Mouse (Mus musculus) embryonic facial prominence, embryonic 15.5 days (tissue): Measurements from ENCODE around the gene Cmc2. TPM values are rescaled to one million over a fixed set of nuclear protein-coding genes. Genes with fewer than 3 reads are reported as not detected.

ENCODE experiments used
- ATAC-seq: fragments of 200-750 bp; cut with Nextera tagmentation; 2 replicates; pipeline ENCODE4 v1.8.0; 2017; ENCODE audit warnings: low read depth, moderate TSS enrichment; ENCODE audit not compliant: insufficient number of reproducible peaks, low FRiP score, low TSS enrichment
- H3K27ac ChIP-seq: fragments of 300-500 bp; sonication (generic); replicated peaks from 2 replicates; pipeline ENCODE4 v1.5.1; 2015; ENCODE audit warnings: mild to moderate bottlenecking, inconsistent platforms
- H3K27me3 ChIP-seq: fragments of 300-500 bp; sonication (generic); 2 replicates; pipeline ENCODE4 v1.6.1; 2015; ENCODE audit warnings: inconsistent platforms
- H3K36me3 ChIP-seq: fragments of 300-500 bp; sonication (generic); 2 replicates; pipeline ENCODE4 v1.6.1; 2015; ENCODE audit warnings: mild to moderate bottlenecking, inconsistent platforms
- H3K4me1 ChIP-seq: fragments of 300-500 bp; sonication (generic); 2 replicates; pipeline ENCODE4 v1.6.1; 2015; ENCODE audit warnings: inconsistent platforms
- H3K4me2 ChIP-seq: fragments of 300-500 bp; sonication (generic); replicated peaks from 2 replicates; pipeline ENCODE4 v1.6.1; 2015; ENCODE audit warnings: mild to moderate bottlenecking, inconsistent platforms
- H3K4me3 ChIP-seq: fragments of 300-500 bp; sonication (generic); replicated peaks from 2 replicates; pipeline ENCODE4 v1.5.1; 2015; ENCODE audit warnings: mild to moderate bottlenecking, inconsistent platforms
- H3K9ac ChIP-seq: fragments of 300-500 bp; sonication (generic); 2 replicates; pipeline ENCODE4 v1.6.1; 2015; ENCODE audit warnings: inconsistent platforms
- H3K9me3 ChIP-seq: fragments of 300-500 bp; sonication (generic); replicated peaks from 2 replicates; pipeline ENCODE4 v1.6.1; 2016; ENCODE audit warnings: inconsistent platforms
- WGBS: fragments of 180-500 bp; shearing (Covaris S2); methylation state at CpG from one replicate; pipeline ENCODE4 v1.1.7; 2015; 5-methylcytosine and 5-hydroxymethylcytosine counted together
- polyA plus RNA-seq: library from polyadenylated mRNA; unstranded; fragments of >200 nt; fragmentation: Nextera tagmentation; extraction: Ambion mirVana; gene quantifications from 2 replicates; pipeline ENCODE4 v1.2.1, GENCODE M21; 2015

Cmc2 gene
- polyA plus RNA-seq, 1 experiment from 2014 or later = 66.8 TPM

GRCm38 (mm10) chr8:116873586-116873985, 47.7 kb downstream of the Cmc2 start:
- no peak overlapping the region for H3K4me2 ChIP-seq
- no peaks in the 10 kb centered on the region for H3K36me3 ChIP-seq
- no peak for ATAC-seq
- no peak overlapping the region for H3K27ac ChIP-seq
- H3K4me3 ChIP-seq = no peak overlapping the region
- H3K4me1 ChIP-seq = no peaks in the 10 kb centered on the region
- no peaks in the 10 kb centered on the region for H3K9me3 ChIP-seq
- H3K27me3 ChIP-seq = no peaks in the 10 kb centered on the region
- 72% methylated on average over 11 of the region's 11 CpGs for WGBS
- no peak overlapping the region for H3K9ac ChIP-seq

DNA sequence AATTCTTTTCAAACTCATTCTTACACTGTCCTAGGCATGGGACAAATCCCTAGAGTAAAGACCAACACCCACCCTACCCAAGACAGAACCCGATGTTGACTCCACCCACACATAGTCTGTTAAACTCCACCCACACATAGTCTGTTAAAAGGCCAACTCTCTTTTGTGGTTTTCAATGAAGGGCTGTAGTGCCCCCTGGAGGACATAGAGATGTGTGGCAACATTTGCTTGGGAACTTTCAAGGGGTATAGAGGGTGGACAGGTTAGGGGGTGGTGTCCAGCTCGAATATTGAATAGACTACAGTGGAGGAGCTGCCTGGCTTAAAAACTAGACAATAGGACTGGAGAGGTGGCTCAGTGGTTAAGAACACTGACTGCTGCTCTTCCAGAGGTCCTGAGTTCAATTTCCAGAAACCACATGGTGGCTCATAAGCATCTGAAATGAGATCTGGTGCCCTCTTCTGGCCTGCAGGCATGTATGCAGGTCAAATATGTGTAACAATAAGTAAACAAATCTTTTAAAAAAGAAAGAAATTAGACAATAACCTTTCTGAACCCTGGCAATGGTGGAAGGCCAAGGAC, 48.4 kb downstream of the Cmc2 start:
- no peak overlapping the region for H3K9ac ChIP-seq
- ATAC-seq = no peak
- no peaks in the 10 kb centered on the region for H3K27me3 ChIP-seq
- H3K4me3 ChIP-seq = no peak overlapping the region
- no peak overlapping the region for H3K27ac ChIP-seq
- H3K4me1 ChIP-seq = no peaks in the 10 kb centered on the region
- no peaks in the 10 kb centered on the region for H3K9me3 ChIP-seq
- no peak overlapping the region for H3K4me2 ChIP-seq
- 62% methylated on average over 2 of the region's 2 CpGs for WGBS
- no peaks in the 10 kb centered on the region for H3K36me3 ChIP-seq

DNA sequence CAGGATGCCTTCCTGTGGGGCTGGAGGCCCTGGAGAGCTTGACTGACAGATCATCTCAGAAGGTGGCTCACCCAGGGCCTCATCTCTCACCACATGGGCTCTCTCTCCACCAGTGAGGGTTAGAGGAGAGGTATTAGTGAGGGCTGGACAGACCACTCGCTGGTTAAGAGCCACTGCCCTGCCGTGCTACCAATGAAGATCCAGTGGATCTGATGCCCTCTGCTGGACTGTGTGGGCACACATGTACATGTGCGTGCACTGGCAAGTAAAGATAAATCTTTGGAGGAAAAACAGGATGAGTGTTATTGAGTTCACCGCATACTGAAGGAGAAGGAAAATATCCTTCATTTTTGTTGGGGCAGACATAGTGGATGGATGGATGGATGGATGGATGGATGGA, 52.6 kb downstream of the Cmc2 start:
- Histone ChIP-seq H3K9me3 (no peaks in the 10 kb centered on the region), H3K27me3 (peaks cover 9% of the 10 kb centered on the region), H3K4me1 (no peaks in the 10 kb centered on the region), H3K4me3 (no peak overlapping the region), H3K27ac (no peak overlapping the region), H3K9ac (no peak overlapping the region), H3K36me3 (no peaks in the 10 kb centered on the region), H3K4me2 (no peak overlapping the region)
- no peak for ATAC-seq
- 42% methylated on average over 4 of the region's 4 CpGs for WGBS

- no peaks in the 10 kb centered on the region for H3K36me3 ChIP-seq
- no peaks in the 10 kb centered on the region for H3K9me3 ChIP-seq
- no peak overlapping the region for H3K9ac ChIP-seq
- H3K27me3 ChIP-seq = peaks cover 14% of the 10 kb centered on the region
- H3K4me1 ChIP-seq = peaks cover 6% of the 10 kb centered on the region
- H3K4me2 ChIP-seq = no peak overlapping the region
- 62% methylated on average over 9 of the region's 9 CpGs for WGBS
- ATAC-seq = no peak
- H3K27ac ChIP-seq = no peak overlapping the region
- no peak overlapping the region for H3K4me3 ChIP-seq
Measured at GRCm38 (mm10) chr8:116867321-116867720, 53.9 kb downstream of the Cmc2 start.

DNA sequence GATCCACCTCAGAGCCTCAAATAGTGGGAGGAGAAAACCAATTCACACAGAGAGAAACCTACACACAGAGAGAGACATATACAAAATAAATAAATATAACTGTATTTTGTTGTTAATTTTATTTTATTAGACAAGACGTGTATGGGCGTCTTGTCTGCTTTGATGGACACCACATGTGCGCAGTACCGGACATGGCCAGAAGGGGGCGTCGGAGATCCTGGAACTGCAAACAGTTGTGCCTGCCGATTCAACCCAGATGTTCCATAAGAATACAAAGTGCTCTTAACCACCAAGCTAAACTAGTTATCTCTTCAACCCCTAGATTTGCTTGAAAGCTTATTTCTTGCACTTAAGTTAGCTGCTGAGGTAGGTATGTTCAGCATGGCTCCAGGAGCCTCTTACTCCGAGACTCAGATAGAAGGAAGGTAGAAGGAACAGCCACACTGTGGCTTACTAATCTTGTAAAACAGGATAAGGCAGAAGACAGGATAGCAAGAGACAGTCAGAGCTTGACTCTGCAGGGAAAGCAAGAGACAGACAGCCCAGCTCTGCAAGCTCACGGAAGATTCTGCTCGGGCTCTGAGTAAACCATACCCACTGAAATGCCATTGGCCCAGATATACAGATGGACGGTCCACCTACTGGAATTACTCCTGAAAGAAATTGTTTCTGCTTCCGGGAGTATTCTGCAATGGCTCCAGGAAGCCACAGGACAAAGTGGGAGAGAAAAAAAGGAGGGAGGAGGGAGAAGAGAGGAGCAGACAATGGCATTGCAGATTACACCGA, 54.9 kb downstream of the Cmc2 start:
- no peak overlapping the region for H3K4me3 ChIP-seq
- H3K9me3 ChIP-seq = no peaks in the 10 kb centered on the region
- no peaks in the 10 kb centered on the region for H3K36me3 ChIP-seq
- no peak overlapping the region for H3K9ac ChIP-seq
- no peak for ATAC-seq
- H3K27ac ChIP-seq = no peak overlapping the region
- H3K27me3 ChIP-seq = peaks cover 14% of the 10 kb centered on the region
- 58% methylated on average over 13 of the region's 13 CpGs for WGBS
- H3K4me2 ChIP-seq = no peak overlapping the region
- H3K4me1 ChIP-seq = peaks cover 6% of the 10 kb centered on the region

DNA sequence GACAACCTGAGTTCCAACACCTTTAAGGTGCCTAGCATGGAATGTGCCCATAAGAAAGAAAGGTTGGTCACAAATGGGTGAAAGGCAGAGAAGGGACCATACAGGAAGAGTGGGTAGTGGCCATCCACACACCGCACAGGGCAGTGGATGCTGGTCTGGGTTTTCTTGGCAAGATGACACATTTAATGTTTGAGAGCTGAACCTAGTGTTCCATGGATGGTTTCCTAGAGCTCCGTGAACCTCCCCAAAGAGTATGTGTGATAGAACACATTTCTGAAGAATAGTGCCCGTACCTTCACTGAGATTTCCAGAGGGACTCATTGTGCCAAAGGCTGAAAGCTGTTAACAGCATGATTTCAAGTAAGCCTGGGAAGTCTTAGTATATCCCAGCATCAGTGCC, 56.7 kb downstream of the Cmc2 start:
- H3K36me3 ChIP-seq = no peaks in the 10 kb centered on the region
- no peak overlapping the region for H3K4me2 ChIP-seq
- H3K4me3 ChIP-seq = no peak overlapping the region
- no peak overlapping the region for H3K27ac ChIP-seq
- no peak for ATAC-seq
- WGBS = 89% methylated on average over 3 of the region's 3 CpGs
- peaks cover 14% of the 10 kb centered on the region for H3K27me3 ChIP-seq
- peaks cover 6% of the 10 kb centered on the region for H3K4me1 ChIP-seq
- no peak overlapping the region for H3K9ac ChIP-seq
- H3K9me3 ChIP-seq = no peaks in the 10 kb centered on the region

GRCm38 (mm10) chr8:116864022-116864387, 57.2 kb downstream of the Cmc2 start:
- Histone ChIP-seq H3K27ac (no peak overlapping the region), H3K27me3 (peaks cover 14% of the 10 kb centered on the region), H3K9ac (no peak overlapping the region), H3K9me3 (no peaks in the 10 kb centered on the region), H3K4me2 (no peak overlapping the region), H3K4me1 (peaks cover 6% of the 10 kb centered on the region), H3K36me3 (no peaks in the 10 kb centered on the region), H3K4me3 (no peak overlapping the region)
- WGBS = 56% methylated on average over 9 of the region's 9 CpGs
- no peak for ATAC-seq

DNA sequence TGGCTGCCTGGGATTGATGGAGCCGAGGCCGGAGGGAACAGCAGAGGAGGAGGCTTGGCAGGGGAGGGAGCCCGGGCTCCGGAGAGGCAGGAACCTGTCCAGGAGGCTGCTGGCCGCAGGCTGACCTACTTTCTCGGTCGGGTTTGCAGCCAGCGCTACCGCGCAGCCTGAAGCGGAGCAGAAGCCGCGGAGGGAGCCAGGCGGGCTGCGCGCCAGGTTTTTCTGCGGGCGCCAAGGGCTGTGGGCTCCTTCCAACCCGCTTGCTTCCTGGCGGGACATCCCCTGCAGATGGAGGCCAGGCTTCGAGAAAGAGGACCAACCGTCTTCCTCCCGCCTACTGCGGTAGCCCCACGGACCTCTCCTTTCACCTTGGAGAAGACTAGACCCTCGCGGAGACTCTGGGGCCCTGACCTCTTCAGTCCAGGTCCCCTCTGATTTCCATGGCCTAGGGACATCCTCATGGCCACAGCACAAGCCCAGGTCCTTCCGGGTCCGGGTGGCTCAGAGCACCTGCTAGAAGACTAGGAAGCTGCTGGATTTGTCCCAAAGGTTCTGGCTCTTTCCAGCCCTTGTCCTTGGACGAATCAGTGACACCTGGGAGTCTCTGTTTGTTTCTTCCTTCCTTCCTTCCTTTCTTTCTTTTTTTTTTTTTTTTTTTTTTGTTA, 57.8 kb downstream of the Cmc2 start:
- H3K4me1 ChIP-seq = peaks cover 6% of the 10 kb centered on the region
- H3K9me3 ChIP-seq = no peaks in the 10 kb centered on the region
- no peaks in the 10 kb centered on the region for H3K36me3 ChIP-seq
- peak overlapping the region; percentile 33 for H3K4me3 ChIP-seq
- H3K9ac ChIP-seq = 0 out of 2 replicates have a peak overlapping the region, but pooled peaks have one; percentile 5
- whole genome bisulfite sequencing = 3% methylated on average over 30 of the region's 30 CpGs
- peaks cover 14% of the 10 kb centered on the region for H3K27me3 ChIP-seq
- no peak overlapping the region for H3K27ac ChIP-seq
- H3K4me2 ChIP-seq = peak overlapping the region; percentile 60
- ATAC-seq = no peak; the same call in 1 of the 2 replicates

- no peak for ATAC-seq
- 79% methylated on average over 4 of the region's 4 CpGs for WGBS
- no peak overlapping the region for H3K4me2 ChIP-seq
- no peak overlapping the region for H3K9ac ChIP-seq
- peaks cover 14% of the 10 kb centered on the region for H3K27me3 ChIP-seq
- H3K9me3 ChIP-seq = no peaks in the 10 kb centered on the region
- H3K36me3 ChIP-seq = no peaks in the 10 kb centered on the region
- H3K4me3 ChIP-seq = no peak overlapping the region
- H3K27ac ChIP-seq = no peak overlapping the region
- H3K4me1 ChIP-seq = peaks cover 6% of the 10 kb centered on the region
Measured at GRCm38 (mm10) chr8:116862191-116862590, 59.1 kb downstream of the Cmc2 start.

- H3K4me3 ChIP-seq = no peak overlapping the region
- no peaks in the 10 kb centered on the region for H3K27me3 ChIP-seq
- WGBS = 80% methylated on average over 11 of the region's 11 CpGs
- H3K4me1 ChIP-seq = no peaks in the 10 kb centered on the region
- H3K9ac ChIP-seq = no peak overlapping the region
- H3K9me3 ChIP-seq = no peaks in the 10 kb centered on the region
- ATAC-seq = peak; percentile 65; the same call in 1 of the 2 replicates
- H3K27ac ChIP-seq = no peak overlapping the region
- H3K36me3 ChIP-seq = no peaks in the 10 kb centered on the region
- no peak overlapping the region for H3K4me2 ChIP-seq
Measured at GRCm38 (mm10) chr8:116852042-116852441, 69.2 kb downstream of the Cmc2 start.

DNA sequence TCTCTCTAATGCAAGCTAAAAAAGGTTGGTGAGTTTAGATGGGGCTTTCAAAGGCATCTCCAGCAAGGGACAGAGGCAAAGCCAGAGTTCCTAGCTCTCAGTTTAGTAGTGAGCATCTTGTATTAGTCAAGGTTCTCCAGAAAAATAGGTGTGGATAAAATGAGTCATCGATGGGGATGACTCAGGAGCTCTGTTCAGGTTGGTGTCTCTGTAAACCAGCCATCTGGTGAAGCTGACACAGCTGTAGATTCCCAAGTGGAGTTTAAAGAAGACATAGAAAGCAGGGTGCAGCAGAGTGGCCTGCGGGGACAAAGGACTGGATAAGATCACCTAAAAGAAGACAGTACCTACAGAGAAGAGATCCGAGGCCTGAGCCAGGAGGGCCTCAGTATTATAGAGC, 73.2 kb downstream of the Cmc2 start:
- Histone ChIP-seq H3K9me3 (no peaks in the 10 kb centered on the region), H3K27me3 (no peaks in the 10 kb centered on the region), H3K27ac (no peak overlapping the region), H3K9ac (no peak overlapping the region), H3K36me3 (no peaks in the 10 kb centered on the region), H3K4me2 (no peak overlapping the region), H3K4me3 (no peak overlapping the region), H3K4me1 (no peaks in the 10 kb centered on the region)
- ATAC-seq = no peak
- 77% methylated on average over 3 of the region's 3 CpGs for WGBS
